ENCODE assay signal across 13 mouse cellular contexts in the genomic region with DNA sequence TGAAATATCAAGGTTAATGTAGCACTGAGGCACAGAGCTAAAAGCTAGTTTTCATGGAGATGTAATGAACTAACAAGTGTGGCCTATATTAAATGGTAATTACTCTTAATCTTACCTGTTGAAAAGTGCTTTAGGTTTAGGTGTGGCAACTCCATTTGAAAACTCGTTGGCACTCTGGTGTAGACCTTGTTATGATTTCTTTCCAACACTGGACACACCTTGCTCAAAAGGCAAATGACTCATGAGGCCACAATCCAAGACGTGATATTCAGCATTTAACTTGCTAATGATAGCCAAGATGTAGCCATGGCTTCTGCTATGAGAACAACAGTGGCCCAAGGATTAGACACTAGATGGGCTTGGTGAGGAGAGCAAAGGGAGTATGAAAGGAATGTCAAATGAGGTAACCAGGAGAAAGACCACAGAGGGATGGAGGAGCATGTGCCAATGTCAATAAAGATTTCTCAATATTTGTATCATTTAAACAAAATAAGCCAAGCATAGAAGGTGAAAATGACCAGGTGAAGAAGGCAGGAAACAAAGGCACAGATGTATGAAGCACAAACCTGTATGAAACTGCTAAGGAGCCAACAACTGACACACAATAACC.
"Had no signal": no experiment of that assay in that cellular context is flagged by ENCODE, and none has a peak within 500 bp of the region (broad histone marks: within the 10 kb centered on the region; RNA-seq: fewer than 3 reads in every experiment).

No protein-coding gene starts in this region.

- H3K9ac ChIP-seq: kidney, embryonic 15.5 days; liver, embryonic 14.5 days; lung, embryonic 14.5 days had no signal

- H3K4me2 ChIP-seq: kidney, embryonic 15.5 days; lung, embryonic 14.5 days; midbrain, embryonic 11.5 days had no signal

- ATAC-seq: intestine, postnatal 0 days had no signal

- H3K9me3 ChIP-seq: kidney, embryonic 15.5 days had no signal

- H3K27me3 ChIP-seq: kidney, embryonic 15.5 days had no signal

- H3K27ac ChIP-seq: kidney, embryonic 15.5 days; left cerebral cortex, adult 2 months; liver, embryonic 14.5 days had no signal

- H3K4me3 ChIP-seq: kidney, embryonic 15.5 days; left cerebral cortex, adult 2 months had no signal

- H3K36me3 ChIP-seq: kidney, embryonic 15.5 days had no signal

- DNase-seq: kidney, adult 8-10 months; kidney, postnatal 10 days; kidney, postnatal 36 days; layer of hippocampus, postnatal 36 days; lung, embryonic 14.5 days; lung, postnatal 14 days; midbrain, embryonic 14.5 days; thymus, postnatal 36 days had no signal

- H3K4me1 ChIP-seq: kidney, embryonic 15.5 days had no signal
